Mouse (Mus musculus): ENCODE results near the gene Cct2.

- TF ChIP-seq TAL1 (IDR thresholded peaks at IDR 0.05; ENCODE audit: low read length) (no peak), GATA1 (IDR thresholded peaks at IDR 0.05; ENCODE audit: low read length) (no peak)
Measured at GRCm38 (mm10) chr10:117063254-117064021, at the start of gene Cct2.

Data from erythroblast, embryonic 14.5 days (primary cell).